Mouse (Mus musculus) cerebellum, postnatal 25 days (tissue): ENCODE results near the gene Mafb.
A peak's percentile ranks its signal among the peaks of the same experiment; 100 is the strongest.

Source experiments
- DNase-seq, 2 experiments: peaks; one replicate each; pipeline ENCODE4 v3.0.0; 2021; ENCODE audit warnings: mixed read lengths in 2 of 2

Mafb gene

GRCm38 (mm10) chr2:160366980-160367338 is at the start of gene Mafb:
TSS of gene Mafb (minus strand) at chr2:160367065.
- peak; percentile 59 to 72 for DNase-seq

GRCm38 (mm10) chr2:160415161-160415560 is 48.3 kb upstream of the Mafb start:
- DNase-seq, result no peak

GRCm38 (mm10) chr2:160414736-160415135 is 47.9 kb upstream of the Mafb start:
- no peak for DNase-seq

- DNase-seq, result peak in 1 of 2 experiments; percentile 38
Observed at GRCm38 (mm10) chr2:160413982-160414381, 47.1 kb upstream of the Mafb start.

- no peak for DNase-seq
Observed at GRCm38 (mm10) chr2:160413055-160413454, 46.2 kb upstream of the Mafb start.

- no peak for DNase-seq
Observed at GRCm38 (mm10) chr2:160411431-160411830, 44.6 kb upstream of the Mafb start.

- no peak for DNase-seq
Observed at GRCm38 (mm10) chr2:160407720-160408119, 40.9 kb upstream of the Mafb start.

GRCm38 (mm10) chr2:160397747-160398146 is 30.9 kb upstream of the Mafb start:
- DNase-seq, result no peak

GRCm38 (mm10) chr2:160394735-160395134 is 27.9 kb upstream of the Mafb start:
- DNase-seq, result no peak

GRCm38 (mm10) chr2:160392648-160393047 is 25.8 kb upstream of the Mafb start:
- DNase-seq, result no peak

- no peak for DNase-seq
Observed at GRCm38 (mm10) chr2:160388596-160388995, 21.7 kb upstream of the Mafb start.

- DNase-seq, result no peak
Observed at GRCm38 (mm10) chr2:160383418-160383817, 16.6 kb upstream of the Mafb start.

GRCm38 (mm10) chr2:160378271-160378670 is 11.4 kb upstream of the Mafb start:
- DNase-seq, result peak; percentile 40 to 70

GRCm38 (mm10) chr2:160376236-160376635 is 9.4 kb upstream of the Mafb start:
- DNase-seq, result no peak

GRCm38 (mm10) chr2:160369653-160370420 is 3.0 kb upstream of the Mafb start:
- DNase-seq, result no peak

- no peak for DNase-seq
Observed at GRCm38 (mm10) chr2:160368422-160369357, 1.8 kb upstream of the Mafb start.

- peak; percentile 79 to 86 for DNase-seq
Observed at GRCm38 (mm10) chr2:160367448-160368208, 763 bp upstream of the Mafb start.

- no peak for DNase-seq
Observed at GRCm38 (mm10) chr2:160366111-160366979, 520 bp downstream of the Mafb start.

GRCm38 (mm10) chr2:160365107-160365911 is 1.6 kb downstream of the Mafb start:
- no peak for DNase-seq

GRCm38 (mm10) chr2:160364666-160365065 is 2.2 kb downstream of the Mafb start:
- DNase-seq, result no peak

GRCm38 (mm10) chr2:160364128-160364650 is 2.7 kb downstream of the Mafb start:
- DNase-seq, result no peak
